Mouse (Mus musculus) embryonic fibroblast, embryonic 13.5 days (primary cell): ENCODE data around the gene Hps4.

ENCODE experiments used
- CTCF ChIP-seq: IDR thresholded peaks from 2 replicates; pipeline ENCODE4 v1.5.1; 2011; ENCODE audit warnings: mild to moderate bottlenecking, control low read depth, low read length, moderate library complexity, borderline replicate concordance; ENCODE audit not compliant: insufficient read depth
- POLR2A ChIP-seq: IDR thresholded peaks from 2 replicates; pipeline ENCODE4 v1.6.1; 2011; ENCODE audit warnings: low read depth, mild to moderate bottlenecking, control low read depth, low read length, moderate library complexity

DNA sequence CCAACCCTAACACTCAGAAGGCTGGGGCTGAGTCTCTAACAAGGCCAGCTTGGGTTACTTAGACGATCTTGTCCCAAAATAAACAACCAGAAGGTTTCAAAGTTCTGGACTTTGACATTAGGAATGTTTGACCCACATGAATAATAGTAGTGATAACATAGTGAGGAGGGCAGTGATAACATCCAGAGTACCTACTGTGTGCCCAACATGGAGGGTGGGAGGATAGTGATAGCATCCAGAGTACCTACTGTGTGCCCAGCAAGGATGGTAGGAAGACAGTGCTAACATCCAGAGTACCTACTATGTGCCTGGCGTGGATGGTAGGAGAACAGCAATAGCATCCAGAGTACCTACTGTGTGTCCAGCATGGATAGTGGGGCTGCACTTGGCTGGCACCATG lies 49.1 kb upstream of the Hps4 start:
- no peak for TF ChIP-seq POLR2A
- no peak for TF ChIP-seq CTCF
